Mouse (Mus musculus): ENCODE data around the gene Khnyn.

Khnyn gene

DNA sequence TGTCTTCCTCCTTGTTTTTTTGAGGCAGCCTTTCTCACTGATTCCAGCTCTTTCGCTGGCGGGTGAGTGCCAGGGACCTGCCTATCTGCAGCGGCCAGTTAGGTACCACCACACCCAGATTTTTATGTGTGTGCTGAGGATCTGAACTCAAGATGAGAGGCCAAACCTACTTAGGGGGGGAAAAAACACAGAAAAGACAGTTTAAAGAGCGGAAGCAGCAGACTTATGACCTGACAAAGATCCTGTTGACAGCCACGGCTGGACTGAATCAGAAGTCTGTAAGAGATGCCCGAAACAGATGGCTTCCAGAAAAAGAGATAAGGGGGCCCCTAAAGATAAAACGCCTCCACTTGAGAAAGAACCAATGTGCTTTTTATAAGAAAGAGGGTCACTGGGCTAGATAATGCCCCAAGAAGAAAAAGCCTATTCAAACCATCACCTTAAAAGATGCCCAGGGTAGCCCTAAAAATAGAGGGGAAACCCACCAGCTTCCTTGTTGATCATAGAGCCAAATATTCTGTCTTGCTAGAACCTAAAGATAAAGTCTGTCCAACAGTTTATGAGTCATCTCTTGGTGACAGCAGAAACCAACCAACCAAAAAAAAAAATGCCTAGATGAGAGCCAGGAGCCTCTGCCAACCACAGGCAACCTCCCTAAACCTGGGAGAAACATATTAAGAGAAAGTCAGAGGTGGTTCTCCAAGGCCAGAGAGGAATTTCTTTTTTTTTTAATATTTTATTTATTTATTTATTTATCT is 37.9 kb downstream of the Khnyn start:
- DNase-seq (ENCODE audit: low read depth) = no peak

DNA sequence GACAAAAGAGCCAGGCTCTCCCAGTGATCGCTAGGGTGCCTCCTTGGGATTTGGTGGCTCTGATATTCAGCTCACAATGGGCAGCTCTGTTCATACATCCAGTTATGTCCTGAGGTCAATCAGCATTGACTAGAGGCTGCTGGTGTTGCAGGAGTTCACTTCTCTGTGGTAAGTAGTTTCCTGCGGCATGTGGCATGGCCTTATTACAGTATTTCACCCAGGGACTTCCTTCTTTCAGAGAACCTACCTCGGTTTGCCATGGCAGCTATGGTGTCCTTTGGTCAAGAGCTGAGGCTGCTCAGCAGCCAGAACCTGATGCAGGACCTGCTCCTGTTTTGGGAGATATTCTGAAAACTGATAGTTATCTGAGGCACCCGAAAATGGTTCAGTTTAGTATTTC is 42.1 kb downstream of the Khnyn start:
- no peak for DNase-seq (ENCODE audit: low read depth)

DNA sequence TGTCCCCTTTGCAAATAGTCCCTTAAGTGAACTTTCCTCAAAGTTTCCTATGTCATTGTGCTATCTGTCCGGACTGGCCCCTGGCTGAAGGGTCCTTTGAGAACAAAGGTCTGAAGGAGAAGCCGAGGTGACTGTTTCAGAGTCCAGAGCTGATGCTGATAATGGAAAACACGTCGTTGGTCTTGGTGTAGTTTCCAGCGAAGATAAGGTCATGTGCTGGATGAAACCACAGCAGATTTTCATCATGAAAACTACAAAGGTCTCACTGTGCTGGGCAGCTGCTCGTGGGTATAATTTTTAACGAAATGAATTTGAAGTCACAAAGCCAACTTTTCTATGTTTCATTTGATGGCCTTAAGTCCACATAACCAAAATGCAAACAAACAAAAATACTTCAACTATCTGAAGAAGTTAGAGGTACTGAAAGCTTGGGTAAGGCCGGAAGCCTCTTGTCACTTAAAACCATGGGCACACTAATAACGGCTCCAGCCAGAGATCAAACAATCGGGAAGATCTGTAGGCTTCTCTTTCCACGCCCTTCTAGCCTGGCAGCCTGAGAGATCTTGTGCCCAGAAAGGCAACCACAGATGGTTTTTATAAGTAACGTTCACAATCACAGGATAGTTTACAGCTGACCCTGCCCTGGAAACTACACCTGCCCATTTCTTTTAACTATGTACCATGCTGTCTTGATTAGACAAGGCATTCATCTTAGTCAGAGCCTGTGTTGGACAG is 44.7 kb downstream of the Khnyn start:
- no peak for DNase-seq (ENCODE audit: low read depth)

DNA sequence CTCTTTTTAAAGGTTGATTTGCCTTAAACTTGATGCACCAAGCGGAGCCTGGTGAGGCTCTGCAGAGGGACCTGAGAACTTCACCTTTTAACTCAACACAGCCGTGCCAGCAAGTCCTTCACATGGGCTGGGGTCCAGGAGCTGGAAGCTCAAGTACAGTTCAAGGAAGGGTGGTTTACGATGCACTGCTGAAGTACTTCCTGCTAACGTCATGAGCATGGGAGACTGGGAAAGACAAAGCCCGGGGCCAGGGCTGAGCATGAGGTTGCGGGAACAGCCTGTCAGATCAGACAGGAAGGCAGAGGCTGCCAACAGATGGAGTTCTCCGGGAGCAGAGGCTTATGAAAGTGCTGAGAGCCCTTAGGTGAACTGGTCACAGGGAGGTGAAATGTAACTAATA is 48.8 kb downstream of the Khnyn start:
- no peak for DNase-seq (ENCODE audit: low read depth)

DNA sequence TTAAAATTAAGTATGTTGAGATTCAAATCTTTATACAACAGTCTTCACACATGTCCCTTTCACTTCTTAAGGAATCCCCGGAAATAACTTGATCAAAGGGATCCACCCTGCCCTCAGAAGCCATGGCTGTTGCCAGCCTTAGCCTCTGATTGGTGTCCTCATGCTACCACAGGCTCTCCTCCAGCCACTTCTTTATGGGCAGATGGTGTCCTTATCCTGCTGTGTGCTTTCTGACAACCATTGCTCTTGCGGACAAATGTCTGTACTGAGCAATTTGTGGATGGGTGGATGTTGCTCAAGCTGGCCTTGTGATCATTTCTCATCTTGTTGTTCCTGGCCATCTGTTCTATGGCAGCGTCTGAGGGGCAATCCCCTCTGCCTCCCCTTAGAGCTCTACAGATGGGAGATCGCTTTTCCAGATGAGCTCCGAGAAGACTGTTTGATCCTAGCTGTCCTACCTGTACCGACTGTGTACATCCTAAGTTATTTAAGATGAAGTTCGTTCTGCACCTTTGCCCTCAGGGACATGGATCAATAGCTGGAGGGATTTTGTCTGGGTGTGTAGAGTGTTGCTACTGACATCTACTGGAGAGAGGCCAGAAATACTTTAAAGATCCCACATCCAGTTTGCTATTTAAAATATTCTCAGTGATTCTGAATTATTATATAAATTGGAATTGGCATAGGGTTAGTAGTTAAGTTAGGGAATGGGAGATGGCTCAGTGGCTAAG is 55.5 kb downstream of the Khnyn start:
- no peak for DNase-seq (ENCODE audit: low read depth)

DNA sequence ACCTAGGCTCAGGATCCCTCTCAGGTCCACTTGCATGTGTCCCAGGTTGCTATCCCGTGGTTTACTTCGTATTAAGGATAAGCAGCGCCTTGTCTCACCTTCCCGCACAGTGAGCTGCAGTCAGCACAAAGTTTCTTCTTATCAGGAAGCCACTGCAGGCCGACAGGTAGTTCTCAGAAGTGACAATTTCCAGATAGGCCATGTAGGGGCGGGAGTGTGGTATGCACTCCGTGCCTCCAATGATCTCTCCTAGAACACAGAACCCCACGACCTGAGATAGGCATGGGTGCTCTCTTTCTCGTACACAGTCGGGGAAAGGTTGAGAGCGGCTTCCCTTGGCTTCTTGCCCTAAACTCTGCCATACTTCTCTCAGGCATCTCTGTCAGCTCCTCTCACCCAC is 58.9 kb downstream of the Khnyn start:
- no peak for DNase-seq (ENCODE audit: low read depth)

DNA sequence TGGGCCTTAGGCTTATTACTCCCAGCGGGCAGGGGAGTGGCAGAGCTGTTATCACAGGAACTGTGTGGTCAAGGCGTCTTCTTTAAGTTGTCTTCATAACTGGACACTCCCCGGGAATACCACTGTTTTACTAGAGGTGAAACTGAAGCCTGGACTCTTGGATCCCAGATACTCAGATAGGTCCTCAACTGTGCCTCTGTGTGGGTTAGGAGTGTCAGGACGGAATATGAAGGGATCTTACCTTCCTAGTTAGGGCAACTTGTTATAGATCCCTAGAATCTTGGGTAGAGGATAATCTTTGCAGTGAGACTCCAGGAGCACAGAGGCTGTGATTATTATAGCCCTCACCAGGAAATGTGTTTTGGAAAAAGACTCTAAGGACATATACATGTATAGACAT is 59.8 kb downstream of the Khnyn start, which contains the start of gene Cma1:
Cma1 (minus strand) TSS at position 101 of the 400 bp plus-strand sequence.
- DNase-seq (ENCODE audit: low read depth) = no peak

DNA sequence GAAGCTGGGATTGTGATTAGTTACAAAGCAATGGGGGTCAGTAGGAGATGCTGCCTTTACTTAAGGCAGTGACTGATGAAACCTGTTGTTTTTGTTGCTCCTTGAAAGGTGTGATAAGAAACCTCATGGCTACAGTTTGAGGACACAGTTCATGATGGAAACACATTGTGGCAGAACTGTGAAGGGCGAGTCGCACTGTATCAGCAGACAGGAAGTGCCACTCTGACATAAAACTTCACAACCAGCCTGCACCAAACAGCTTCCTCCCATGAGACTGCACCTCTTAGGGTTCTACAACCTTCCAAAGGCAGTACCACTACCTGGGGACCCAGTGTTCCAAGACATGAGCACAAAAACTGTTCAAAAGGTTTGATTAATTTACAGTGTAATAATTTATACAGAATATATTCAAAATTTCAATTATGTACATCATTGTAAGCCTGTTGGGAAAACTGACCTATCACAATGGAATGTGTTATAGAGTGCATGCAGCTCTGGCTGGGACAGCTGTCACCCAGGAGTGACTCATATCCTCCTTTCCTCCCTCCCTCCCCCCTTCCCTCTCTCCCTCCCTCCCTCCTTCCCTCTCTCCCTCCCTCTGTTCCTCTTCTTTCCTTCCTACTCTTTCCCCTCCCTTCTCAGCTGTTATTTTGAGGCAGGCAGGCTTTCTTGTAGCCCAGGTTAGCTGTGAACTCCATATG is 61.7 kb downstream of the Khnyn start:
- no peak for DNase-seq (ENCODE audit: low read depth)
